Mouse (Mus musculus) lung, postnatal 4 days (tissue): ENCODE measurements around the gene Helt.

Experiments
- DNase-seq, 2 experiments: peaks; one replicate each; pipeline ENCODE4 v3.0.0; 2021

Helt gene

GRCm38 (mm10) chr8:46294181-46294892, at the start of gene Helt:
TSS of gene Helt (minus strand) at chr8:46294671.
- DNase-seq, result no peak

GRCm38 (mm10) chr8:46342272-46342671, 47.8 kb upstream of the Helt start:
- peak; percentile 64 to 74 for DNase-seq

GRCm38 (mm10) chr8:46340381-46341273, 46.2 kb upstream of the Helt start:
- no peak for DNase-seq

DNA sequence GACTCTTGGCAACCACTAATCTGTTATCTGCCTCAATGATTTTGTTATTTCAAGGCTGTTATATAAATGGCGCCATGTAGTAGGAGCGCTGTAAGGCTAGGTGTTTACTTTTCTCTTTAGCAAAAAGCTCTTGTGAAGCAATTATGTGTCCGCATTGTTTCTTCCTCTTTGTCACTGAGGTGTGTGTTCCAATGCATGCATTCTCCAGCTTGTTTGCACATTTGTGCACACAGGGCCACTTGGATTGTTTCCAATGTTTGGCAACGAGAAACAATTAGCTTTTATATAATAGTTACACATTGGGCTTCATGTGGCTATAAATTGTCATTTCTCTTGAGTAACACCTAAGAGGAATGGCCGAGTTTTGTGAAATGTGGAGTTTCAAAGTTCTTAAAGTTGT, 44.8 kb upstream of the Helt start:
- DNase-seq, result no peak

- no peak for DNase-seq
Measured at GRCm38 (mm10) chr8:46336351-46336750, 41.9 kb upstream of the Helt start.

DNA sequence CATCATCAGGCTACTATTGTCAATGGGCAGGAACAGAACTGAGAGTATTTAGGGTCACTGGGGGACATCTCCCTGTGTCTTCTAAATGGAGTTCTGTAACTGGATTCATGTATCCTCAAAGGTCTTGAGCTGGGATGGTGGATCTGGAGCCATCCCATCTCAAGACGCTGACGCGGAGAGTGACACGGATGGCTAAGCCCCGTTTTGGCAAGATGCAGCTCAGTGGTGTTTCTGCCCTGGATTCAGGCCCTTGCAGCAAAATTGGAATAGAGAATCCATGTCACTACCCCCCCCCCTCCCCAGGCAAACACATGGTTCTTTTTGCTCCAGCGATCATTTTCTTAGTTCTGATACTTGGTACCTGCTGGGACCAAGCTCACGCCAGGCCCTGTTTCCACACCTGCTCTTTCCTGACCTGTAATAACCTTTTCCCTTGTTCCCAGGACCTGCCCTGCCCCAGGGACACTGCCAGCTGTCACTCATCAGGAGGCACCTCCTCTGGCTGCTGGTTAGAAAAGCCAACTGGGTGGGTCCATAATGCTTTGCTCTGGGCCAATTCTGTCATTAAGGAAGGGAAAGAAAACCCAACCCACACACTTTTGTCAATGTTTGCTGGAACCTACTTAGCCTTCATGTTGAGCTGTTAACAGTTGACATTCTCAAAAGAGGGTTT, 38.1 kb upstream of the Helt start:
- DNase-seq, result peak; percentile 43 to 73

- DNase-seq, result no peak
Measured at GRCm38 (mm10) chr8:46331801-46332200, 37.3 kb upstream of the Helt start.

GRCm38 (mm10) chr8:46329396-46329795, 34.9 kb upstream of the Helt start:
- no peak for DNase-seq

- no peak for DNase-seq
Measured at GRCm38 (mm10) chr8:46327284-46327683, 32.8 kb upstream of the Helt start.

DNA sequence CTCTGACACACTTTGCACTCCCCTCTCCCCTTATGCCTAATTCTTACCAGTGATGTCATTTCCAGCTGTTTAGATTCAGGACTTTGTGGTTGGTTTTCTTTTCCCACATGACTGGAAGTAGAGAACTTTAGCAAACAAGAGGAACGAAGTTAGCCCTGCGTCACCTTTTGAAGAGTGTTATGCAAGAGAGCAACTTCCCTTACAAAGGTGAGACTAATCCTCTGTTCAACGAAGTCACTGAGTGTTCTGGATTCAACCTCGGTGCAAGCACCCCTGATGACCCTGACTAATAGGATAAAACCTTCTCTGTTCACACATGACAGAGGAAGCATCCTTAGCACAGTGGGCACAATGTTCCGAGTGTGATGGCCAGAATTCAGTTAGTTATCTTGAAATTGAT, 32.2 kb upstream of the Helt start:
- no peak for DNase-seq

- DNase-seq, result no peak
Measured at GRCm38 (mm10) chr8:46324676-46325075, 30.2 kb upstream of the Helt start.

DNA sequence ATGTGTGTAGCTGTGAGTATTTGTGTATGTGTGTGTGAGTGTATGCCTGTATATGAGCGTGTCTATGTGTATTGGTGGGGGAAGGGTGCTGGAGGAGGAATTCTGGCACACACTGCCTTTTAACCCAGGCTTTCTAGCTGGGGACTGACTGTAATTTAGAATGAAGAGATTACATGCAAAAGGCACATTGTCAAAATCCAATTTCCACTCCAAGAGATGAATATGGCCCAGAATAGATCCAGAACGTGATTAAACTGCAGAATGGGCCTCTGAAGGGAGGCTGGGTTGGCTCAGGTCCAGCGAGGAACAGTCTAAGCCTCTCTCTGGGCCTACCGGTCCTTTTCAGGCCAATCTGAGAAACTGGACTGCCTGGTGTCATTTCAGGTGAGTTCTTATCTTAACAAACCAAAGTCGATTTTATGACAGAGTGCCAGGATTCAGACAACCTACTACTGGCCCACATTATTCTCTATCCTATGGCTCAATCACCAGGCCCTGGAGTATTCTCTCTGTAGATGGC, 29.3 kb upstream of the Helt start:
- DNase-seq, result no peak

DNA sequence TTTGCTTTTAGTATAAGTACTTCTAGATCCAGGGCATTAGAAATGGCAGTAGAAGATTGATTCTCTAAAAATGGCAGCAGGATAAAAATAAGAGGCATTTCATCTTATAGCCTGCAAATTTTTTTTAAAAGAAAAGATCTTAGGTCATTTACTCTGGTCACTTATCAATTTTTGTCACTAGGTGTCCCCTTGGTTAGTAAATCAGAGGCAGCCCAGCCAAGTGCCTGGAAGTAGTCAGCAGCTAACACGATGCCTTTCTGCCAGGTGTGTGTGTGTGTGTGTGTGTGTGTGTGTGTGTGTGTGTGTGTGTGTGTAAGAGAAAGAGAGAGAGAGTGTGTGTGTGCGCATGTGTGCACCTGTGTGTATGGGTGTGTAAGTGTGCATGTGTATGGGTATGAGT, 28.4 kb upstream of the Helt start:
- DNase-seq, result no peak

DNA sequence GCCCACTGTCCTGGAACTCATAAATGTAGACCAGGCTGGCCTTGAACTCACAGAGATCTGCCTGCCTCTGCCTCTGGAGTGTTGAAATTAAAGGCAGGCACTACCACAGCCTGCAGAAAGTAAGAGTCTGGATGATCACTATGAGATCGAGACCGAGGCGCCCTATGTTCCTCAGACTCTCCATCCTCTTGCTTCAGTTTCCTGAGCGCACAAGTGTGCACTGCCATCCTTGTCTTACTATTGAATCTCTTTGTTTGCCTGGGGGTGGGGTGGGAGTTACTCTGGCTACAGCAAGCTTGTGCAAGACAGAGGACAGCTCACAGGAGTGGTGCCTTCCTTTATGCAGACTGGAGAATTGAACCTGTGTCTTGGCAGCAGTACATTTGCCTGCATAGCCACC, 27.9 kb upstream of the Helt start:
- no peak for DNase-seq

GRCm38 (mm10) chr8:46318802-46319201, 24.3 kb upstream of the Helt start:
- no peak for DNase-seq

GRCm38 (mm10) chr8:46317161-46317560, 22.7 kb upstream of the Helt start:
- DNase-seq, result no peak

- DNase-seq, result no peak
Measured at GRCm38 (mm10) chr8:46313798-46314197, 19.3 kb upstream of the Helt start.

DNA sequence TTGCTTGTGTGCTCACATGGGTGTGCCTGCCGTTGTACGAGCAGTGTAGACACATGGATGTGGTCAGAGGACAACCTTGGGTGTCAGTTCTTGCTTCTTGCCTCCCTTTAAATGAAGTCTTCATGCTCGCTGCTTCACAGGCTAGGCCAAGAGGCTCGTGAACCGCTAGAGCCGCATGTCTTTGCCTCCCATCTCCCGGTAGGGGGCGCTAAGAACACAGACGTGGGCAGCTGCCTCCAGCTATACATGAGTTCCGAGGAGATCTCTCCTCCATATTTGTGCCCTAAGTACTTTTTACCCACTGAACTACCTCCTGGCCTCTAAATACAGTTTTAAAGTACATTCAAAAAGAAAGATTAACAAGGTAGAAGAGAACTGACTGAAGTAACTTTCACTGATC, 16.7 kb upstream of the Helt start:
- DNase-seq, result peak; percentile 77 to 86

DNA sequence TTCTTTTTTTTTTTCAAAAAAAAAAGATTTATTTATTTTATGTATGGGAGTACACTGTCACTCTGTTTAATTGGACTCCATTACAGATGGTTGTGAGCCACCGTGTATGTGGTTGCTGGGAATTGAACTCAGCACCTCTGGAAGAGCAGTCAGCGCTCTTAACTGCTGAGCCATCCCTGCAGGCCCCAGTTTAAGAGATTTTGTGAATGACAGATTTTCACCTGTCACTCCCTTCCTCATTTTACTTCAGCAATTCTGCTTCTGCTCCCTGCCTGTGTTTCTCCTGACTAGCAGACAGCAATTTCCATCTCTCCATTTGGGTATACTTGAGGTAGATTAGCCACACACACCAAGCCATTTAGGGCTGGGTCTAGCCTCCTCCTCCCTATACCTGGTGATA, 13.7 kb upstream of the Helt start:
- no peak for DNase-seq

GRCm38 (mm10) chr8:46305733-46306349, 11.4 kb upstream of the Helt start:
- DNase-seq, result peak in 1 of 2 experiments; percentile 32

DNA sequence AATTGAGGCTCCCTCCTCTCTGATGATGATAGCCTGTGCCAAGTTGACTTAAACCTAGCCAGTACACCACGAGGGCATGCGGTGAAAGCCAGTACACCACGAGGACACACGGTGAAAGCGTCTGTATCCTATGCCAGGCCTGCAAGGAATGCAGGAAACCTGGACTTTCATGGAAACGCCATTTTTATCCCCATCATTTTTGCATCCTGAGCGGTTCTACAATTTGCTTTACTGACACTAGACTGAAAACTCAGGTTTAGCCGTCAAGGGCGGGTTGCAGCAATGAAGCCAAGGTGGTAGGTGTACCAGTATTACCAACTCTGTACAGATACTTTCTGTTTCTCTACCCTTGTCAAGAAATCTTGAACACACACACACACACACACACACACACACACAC, 7.7 kb upstream of the Helt start:
- no peak for DNase-seq

GRCm38 (mm10) chr8:46298847-46299246, 4.4 kb upstream of the Helt start:
- DNase-seq, result no peak

DNA sequence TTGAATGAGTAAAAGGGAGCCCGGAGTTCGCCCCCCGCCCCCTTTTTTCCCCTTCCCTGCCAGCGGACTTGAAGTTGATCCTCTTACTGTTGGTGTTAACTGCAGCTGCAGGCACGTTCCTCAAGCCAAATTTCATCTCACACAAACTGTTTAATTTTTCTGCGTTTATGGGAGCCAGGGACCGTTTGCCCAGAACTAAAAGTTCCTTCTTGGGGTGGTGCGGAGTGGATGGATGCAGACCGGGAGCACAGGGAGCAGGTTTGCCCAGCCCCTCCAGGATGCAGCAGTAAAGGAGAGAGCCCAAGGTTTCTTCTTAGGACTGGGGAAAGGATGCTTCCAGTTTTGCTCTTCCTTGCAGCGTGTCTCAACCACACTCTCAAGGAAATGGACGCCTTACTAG, 2.1 kb upstream of the Helt start:
- DNase-seq, result no peak
